Comparison of ENCODE assay signal across 8 mouse cellular contexts in genomic region chr10:81173132-81173531, GRCm38 (mm10). TPM values are rescaled to one million over a fixed set of nuclear protein-coding genes. Genes with fewer than 3 reads are reported as not detected.
DNase-seq lines count a peak whose midpoint lies in the region; ATAC-seq and TF ChIP-seq lines count a peak whose summit lies in the region.

No protein-coding gene starts in this region.

- TF ChIP-seq EP300 in heart, adult 2 months (IDR thresholded peaks at IDR 0.05; ENCODE audit: insufficient read depth, low read depth, low read length), result peak; percentile 81; the same call in 1 of the 2 replicates

- no peaks in the 10 kb centered on the region for H3K9me3 ChIP-seq in embryonic facial prominence, embryonic 11.5 days (replicated peaks; ENCODE audit: control insufficient read depth, low read length)
- no peaks in the 10 kb centered on the region for H3K9me3 ChIP-seq in midbrain, embryonic 16.5 days (replicated peaks; ENCODE audit: control insufficient read depth, low read length, poor library complexity, severe bottlenecking)

- peaks cover 4% of the 10 kb centered on the region; the same call in 1 of the 2 replicates for H3K79me2 ChIP-seq in heart, adult 2 months (replicated peaks; ENCODE audit: control insufficient read depth, insufficient read depth, low read length)

- 0 out of 2 replicates have a peak, but pooled peaks cover 2% of the 10 kb centered on the region for H3K4me1 ChIP-seq in embryonic facial prominence, embryonic 11.5 days (ENCODE audit: control insufficient read depth, insufficient read depth, low read length)
- H3K4me1 ChIP-seq in heart, adult 2 months (ENCODE audit: control insufficient read depth, insufficient read depth, low read length), result peaks cover 11% of the 10 kb centered on the region
- peaks cover 39% of the 10 kb centered on the region for H3K4me1 ChIP-seq in midbrain, embryonic 16.5 days (ENCODE audit: control insufficient read depth, insufficient read depth, low read length)
- peaks cover 14% of the 10 kb centered on the region; the same call in 1 of the 2 replicates for H3K4me1 ChIP-seq in spleen, adult 2 months (ENCODE audit: control insufficient read depth, insufficient read depth, insufficient read length)

- peaks cover 6% of the 10 kb centered on the region for H3K36me3 ChIP-seq in embryonic facial prominence, embryonic 11.5 days (replicated peaks; ENCODE audit: control insufficient read depth, insufficient read depth, low read depth, low read length)
- H3K36me3 ChIP-seq in heart, adult 2 months (ENCODE audit: control insufficient read depth, insufficient read depth, low read length), result no peaks in the 10 kb centered on the region
- H3K36me3 ChIP-seq in midbrain, embryonic 16.5 days (ENCODE audit: control insufficient read depth, insufficient read depth, low read length), result peaks cover 7% of the 10 kb centered on the region
- H3K36me3 ChIP-seq in spleen, adult 2 months (ENCODE audit: control insufficient read depth, insufficient read depth, low read length), result peaks cover 3% of the 10 kb centered on the region

- peak; percentile 94 for TF ChIP-seq POLR2A in heart, adult 2 months (IDR thresholded peaks at IDR 0.05; ENCODE audit: insufficient read depth, low read depth, low read length)
- TF ChIP-seq POLR2A in spleen, adult 2 months (IDR thresholded peaks at IDR 0.05; ENCODE audit: low read depth, low read length), result peak; percentile 38; the same call in 1 of the 2 replicates

- H3K27ac ChIP-seq in embryonic facial prominence, embryonic 11.5 days (replicated peaks; ENCODE audit: low read depth, low read length), result peak overlapping the region; percentile 71
- H3K27ac ChIP-seq in heart, adult 2 months, result peak overlapping the region; percentile 86
- H3K27ac ChIP-seq in midbrain, embryonic 16.5 days (ENCODE audit: low read length), result peak overlapping the region; percentile 94
- peak overlapping the region; percentile 79 for H3K27ac ChIP-seq in spleen, adult 2 months (ENCODE audit: insufficient read depth, low read length)

- TF ChIP-seq CTCF in heart, adult 2 months (IDR thresholded peaks at IDR 0.05), result peak; percentile 98; the same call in 1 of the 2 replicates
- peak; percentile 88 for TF ChIP-seq CTCF in spleen, adult 2 months (IDR thresholded peaks at IDR 0.05; ENCODE audit: extremely low read depth, insufficient read depth, insufficient read length, insufficient replicate concordance)

- intact Hi-C loops in heart, adult 2 months (cut with DNase I), result loop anchor here (5.0 to 10.0 kb wide), 2 partner anchors 156 to 428 kb away; partner anchors contain the start of gene Ap3d1

- no peak for ATAC-seq in embryonic facial prominence, embryonic 11.5 days (replicated peaks; ENCODE audit: insufficient number of reproducible peaks, low FRiP score, low TSS enrichment, low read depth)
- no peak for ATAC-seq in midbrain, embryonic 16.5 days

- WGBS in embryonic facial prominence, embryonic 11.5 days, result 5% methylated on average over 21 of the region's 21 CpGs
- WGBS in heart, adult 2 months, result 8% methylated on average over 21 of the region's 21 CpGs
- WGBS in midbrain, embryonic 16.5 days, result 4% methylated on average over 21 of the region's 21 CpGs
- 5% methylated on average over 21 of the region's 21 CpGs for WGBS in spleen, adult 2 months

- peak overlapping the region; percentile 46 for H3K9ac ChIP-seq in embryonic facial prominence, embryonic 11.5 days (replicated peaks; ENCODE audit: low read length)
- H3K9ac ChIP-seq in heart, adult 2 months (ENCODE audit: low read depth, low read length), result peak overlapping the region; percentile 40
- H3K9ac ChIP-seq in midbrain, embryonic 16.5 days (ENCODE audit: low read depth, low read length), result peak overlapping the region; percentile 61

- peak; percentile 80 for DNase-seq in 3T3-L1 (ENCODE audit: low read depth, low spot score)
- DNase-seq in adrenal gland, postnatal 10 days, result peak; percentile 91
- DNase-seq in embryonic facial prominence, embryonic 11.5 days (ENCODE audit: low spot score), result peak; percentile 89
- DNase-seq in heart, adult 2 months, result peak; percentile 86 to 88
- DNase-seq in kidney, adult 18-20 months, result peak; percentile 83
- DNase-seq in liver, result peak; percentile 86
- peak; percentile 60 to 74 for DNase-seq in spleen, adult 2 months (ENCODE audit: low read depth in 1 of 2, low spot score in 2 of 2)

- H3K4me2 ChIP-seq in embryonic facial prominence, embryonic 11.5 days (ENCODE audit: low read depth, low read length), result peak overlapping the region; percentile 13; the same call in 1 of the 2 replicates
- H3K4me2 ChIP-seq in midbrain, embryonic 16.5 days (ENCODE audit: low read length), result peak overlapping the region; percentile 51

- H3K27me3 ChIP-seq in embryonic facial prominence, embryonic 11.5 days (ENCODE audit: control insufficient read depth, insufficient read depth, low read length), result no peaks in the 10 kb centered on the region
- no peaks in the 10 kb centered on the region for H3K27me3 ChIP-seq in heart, adult 2 months (ENCODE audit: control insufficient read depth, insufficient read depth, low read length)
- no peaks in the 10 kb centered on the region for H3K27me3 ChIP-seq in midbrain, embryonic 16.5 days (ENCODE audit: control insufficient read depth, insufficient read depth, low read depth, low read length)
- no peaks in the 10 kb centered on the region for H3K27me3 ChIP-seq in spleen, adult 2 months (ENCODE audit: control insufficient read depth, insufficient read depth, low read length)

- H3K4me3 ChIP-seq in embryonic facial prominence, embryonic 11.5 days (ENCODE audit: low read depth, low read length), result no peak overlapping the region
- H3K4me3 ChIP-seq in heart, adult 2 months, result peak overlapping the region; percentile 38
- H3K4me3 ChIP-seq in midbrain, embryonic 16.5 days (ENCODE audit: low read depth, low read length), result peak overlapping the region; percentile 17; the same call in 1 of the 2 replicates
- H3K4me3 ChIP-seq in spleen, adult 2 months (ENCODE audit: extremely low read depth, insufficient read depth, insufficient read length), result 0 out of 2 replicates have a peak overlapping the region, but pooled peaks have one; percentile 20

RNA-seq across cellular contexts. Expression of gene Eef2, which starts 3.3 kb away (rescaled TPM):
- total RNA-seq in adrenal gland, postnatal 10 days (2021), result 1,000 to 10,000 TPM; 1,466 to 1,521 TPM
- polyA plus RNA-seq in embryonic facial prominence, embryonic 11.5 days (2014; fragmentation: Nextera tagmentation; extraction: Ambion mirVana), result 417 and 424 TPM in 2 replicates
- total RNA-seq in heart, adult 2 months (2021), result 1,000 to 10,000 TPM; 1,027 to 1,244 TPM
- polyA plus RNA-seq in heart, adult 2 months (2012; rRNA removed), result 887 and 1,187 TPM in 2 replicates
- polyA plus RNA-seq in midbrain, embryonic 16.5 days (2015; fragmentation: Nextera tagmentation; extraction: Ambion mirVana), result 535 and 543 TPM in 2 replicates
- polyA plus RNA-seq in spleen, adult 2 months (2012; rRNA removed), result 1,457 and 1,736 TPM in 2 replicates

RNA-seq across cellular contexts. Expression of gene Pias4, which starts 5.4 kb away (rescaled TPM):
- total RNA-seq in adrenal gland, postnatal 10 days (2021), result 10 to 100 TPM; 25.8 to 26.5 TPM
- polyA plus RNA-seq in embryonic facial prominence, embryonic 11.5 days (2014; fragmentation: Nextera tagmentation; extraction: Ambion mirVana), result 36.1 and 46.5 TPM in 2 replicates
- total RNA-seq in heart, adult 2 months (2021), result 10 to 100 TPM; 14.1 to 16.5 TPM
- polyA plus RNA-seq in heart, adult 2 months (2012; rRNA removed), result 22.3 and 23.3 TPM in 2 replicates
- 49.7 and 52.2 TPM in 2 replicates for polyA plus RNA-seq in midbrain, embryonic 16.5 days (2015; fragmentation: Nextera tagmentation; extraction: Ambion mirVana)
- 36.1 and 45.8 TPM in 2 replicates for polyA plus RNA-seq in spleen, adult 2 months (2012; rRNA removed)

RNA-seq across cellular contexts. Expression of gene Dapk3, which starts 9.7 kb away (rescaled TPM):
- total RNA-seq in adrenal gland, postnatal 10 days (2021), result 10 to 100 TPM; 55.3 to 55.6 TPM
- 47.4 and 49.4 TPM in 2 replicates for polyA plus RNA-seq in embryonic facial prominence, embryonic 11.5 days (2014; fragmentation: Nextera tagmentation; extraction: Ambion mirVana)
- 10 to 100 TPM; 27.8 to 29.0 TPM for total RNA-seq in heart, adult 2 months (2021)
- polyA plus RNA-seq in heart, adult 2 months (2012; rRNA removed), result 30.6 and 35.5 TPM in 2 replicates
- polyA plus RNA-seq in midbrain, embryonic 16.5 days (2015; fragmentation: Nextera tagmentation; extraction: Ambion mirVana), result 52.5 and 58.3 TPM in 2 replicates
- 58.0 and 84.5 TPM in 2 replicates for polyA plus RNA-seq in spleen, adult 2 months (2012; rRNA removed)

RNA-seq across cellular contexts. Expression of gene 4930442H23Rik, which starts 10.5 kb away (rescaled TPM):
- total RNA-seq in adrenal gland, postnatal 10 days (2021), result not detected
- not detected in 2 replicates for polyA plus RNA-seq in embryonic facial prominence, embryonic 11.5 days (2014; fragmentation: Nextera tagmentation; extraction: Ambion mirVana)
- not detected for total RNA-seq in heart, adult 2 months (2021)
- polyA plus RNA-seq in heart, adult 2 months (2012; rRNA removed), result not detected in 2 replicates
- polyA plus RNA-seq in midbrain, embryonic 16.5 days (2015; fragmentation: Nextera tagmentation; extraction: Ambion mirVana), result not detected in 2 replicates
- polyA plus RNA-seq in spleen, adult 2 months (2012; rRNA removed), result not detected in 2 replicates

RNA-seq across cellular contexts. Expression of gene Nmrk2, which starts 28.7 kb away (rescaled TPM):
- total RNA-seq in adrenal gland, postnatal 10 days (2021), result 1 to 10 TPM in 1 of 2 experiments, under 1 TPM in 1; 0.15 to 4.9 TPM
- not detected in 2 replicates for polyA plus RNA-seq in embryonic facial prominence, embryonic 11.5 days (2014; fragmentation: Nextera tagmentation; extraction: Ambion mirVana)
- total RNA-seq in heart, adult 2 months (2021), result 1 to 10 TPM; 8.7 to 8.8 TPM
- 4.7 and 6.3 TPM in 2 replicates for polyA plus RNA-seq in heart, adult 2 months (2012; rRNA removed)
- polyA plus RNA-seq in midbrain, embryonic 16.5 days (2015; fragmentation: Nextera tagmentation; extraction: Ambion mirVana), result 0.19 TPM in 1 of 2 replicates, not detected in the other
- not detected in 2 replicates for polyA plus RNA-seq in spleen, adult 2 months (2012; rRNA removed)
